Mouse (Mus musculus) heart, adult 9 months (tissue): ENCODE measurements at regions not wholly inside any gene's neighbourhood (a gene's known extent, or its start where the extent isn't known, plus 50 kb on each side); places are given as distances from the start of the nearest gene placed in this dataset.

ENCODE experiments used
- DNase-seq, 2 experiments: peaks; one replicate each; pipeline ENCODE4 v3.0.0; 2022; ENCODE audit warnings: low spot score in 2 of 2

DNA sequence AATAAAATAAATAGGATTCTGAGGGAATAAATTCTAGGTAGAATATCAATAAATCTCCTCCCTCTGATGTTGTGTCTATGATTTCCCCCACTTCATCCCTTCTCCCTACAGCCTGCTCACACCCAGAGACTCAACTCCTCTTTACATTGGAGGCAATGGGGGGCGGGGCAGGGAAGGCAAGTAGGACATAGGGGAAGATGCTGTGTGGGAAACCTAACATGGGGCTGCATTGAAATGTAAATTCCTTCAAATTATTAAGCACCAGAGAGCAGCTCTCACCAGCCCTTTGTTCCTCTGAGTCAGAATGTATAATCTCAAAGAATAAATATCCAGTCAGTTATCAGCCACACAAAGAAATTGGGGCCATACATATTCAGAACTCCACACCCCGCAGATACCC is 91.6 kb downstream of the Nuf2 start:
- no peak for DNase-seq

DNA sequence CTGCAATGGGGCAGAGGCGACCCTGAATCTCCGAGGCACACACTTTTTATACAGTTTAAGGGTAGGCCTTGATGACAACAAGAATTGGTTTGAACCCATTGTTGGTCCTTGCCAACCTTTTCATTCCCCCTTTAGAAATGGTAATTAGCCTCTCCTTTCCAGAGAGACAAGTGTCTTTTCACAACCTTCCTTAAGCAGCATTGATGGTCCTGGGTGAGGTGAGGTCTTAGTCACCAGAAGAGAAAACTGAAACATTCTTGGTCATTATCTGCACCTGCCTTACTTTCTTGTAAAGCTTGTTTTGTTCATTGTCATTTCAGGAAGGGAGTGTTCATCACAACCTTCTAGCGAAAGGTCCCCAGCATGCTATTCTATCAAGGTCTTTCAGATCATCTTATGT is 93.3 kb downstream of the Nuf2 start:
- no peak for DNase-seq

DNA sequence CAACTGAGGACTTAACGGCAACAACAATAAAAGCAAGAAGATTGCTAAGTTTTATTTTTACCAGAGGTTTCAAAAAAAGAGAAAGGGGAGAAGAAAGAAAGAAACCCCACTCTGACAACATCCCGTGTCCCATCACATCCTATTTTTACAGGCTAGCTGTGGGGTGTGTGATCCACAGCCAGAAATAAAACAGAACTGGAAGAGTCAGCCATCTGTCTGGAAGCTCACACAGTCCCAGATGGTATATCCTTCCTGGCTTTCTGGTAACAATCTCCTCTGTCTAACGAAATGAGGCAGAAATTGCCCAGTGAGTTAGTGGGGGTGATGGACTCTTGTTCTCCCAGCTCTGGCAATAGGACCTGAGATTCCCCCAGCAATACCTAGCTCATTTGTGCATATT is 108.9 kb downstream of the Nuf2 start:
- DNase-seq, result no peak

DNA sequence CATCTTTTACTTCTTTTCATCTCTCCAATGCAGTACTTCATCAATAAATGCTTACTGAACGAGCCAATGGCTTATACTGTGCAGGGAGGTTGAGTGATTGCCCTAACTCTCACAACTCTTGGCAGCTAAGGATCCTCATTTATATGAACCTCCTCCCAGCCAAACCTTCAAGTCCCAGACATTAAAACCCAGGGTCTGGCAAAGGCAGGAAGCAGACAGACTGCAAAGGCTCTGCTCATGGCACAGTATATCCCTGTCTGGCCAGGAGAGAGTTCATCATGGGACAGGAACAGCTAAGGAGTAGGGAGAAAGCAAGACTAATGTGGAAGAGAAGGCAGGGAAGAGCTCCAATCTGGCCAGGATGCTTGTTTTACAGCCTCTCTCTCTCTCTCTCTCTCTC is 109.6 kb downstream of the Nuf2 start:
- no peak for DNase-seq

DNA sequence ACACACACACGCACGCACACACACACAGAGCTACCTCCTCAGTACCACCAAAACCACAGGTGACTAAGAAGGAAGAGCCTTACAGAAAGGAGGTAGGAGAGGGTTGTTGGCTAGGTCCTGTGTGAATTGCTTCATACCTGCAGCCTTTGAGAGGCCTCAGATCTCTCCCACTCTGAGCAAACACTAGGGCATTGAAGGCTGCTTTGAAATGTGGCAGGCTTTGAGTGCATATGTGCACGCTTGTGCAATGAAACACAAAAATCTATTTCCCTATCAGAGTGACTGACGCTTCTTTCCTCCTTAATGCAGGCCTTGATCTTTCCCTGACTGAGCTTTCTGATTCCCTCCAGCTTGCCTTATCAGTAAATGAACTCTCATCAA is 112.6 kb downstream of the Nuf2 start:
- DNase-seq, result no peak

DNA sequence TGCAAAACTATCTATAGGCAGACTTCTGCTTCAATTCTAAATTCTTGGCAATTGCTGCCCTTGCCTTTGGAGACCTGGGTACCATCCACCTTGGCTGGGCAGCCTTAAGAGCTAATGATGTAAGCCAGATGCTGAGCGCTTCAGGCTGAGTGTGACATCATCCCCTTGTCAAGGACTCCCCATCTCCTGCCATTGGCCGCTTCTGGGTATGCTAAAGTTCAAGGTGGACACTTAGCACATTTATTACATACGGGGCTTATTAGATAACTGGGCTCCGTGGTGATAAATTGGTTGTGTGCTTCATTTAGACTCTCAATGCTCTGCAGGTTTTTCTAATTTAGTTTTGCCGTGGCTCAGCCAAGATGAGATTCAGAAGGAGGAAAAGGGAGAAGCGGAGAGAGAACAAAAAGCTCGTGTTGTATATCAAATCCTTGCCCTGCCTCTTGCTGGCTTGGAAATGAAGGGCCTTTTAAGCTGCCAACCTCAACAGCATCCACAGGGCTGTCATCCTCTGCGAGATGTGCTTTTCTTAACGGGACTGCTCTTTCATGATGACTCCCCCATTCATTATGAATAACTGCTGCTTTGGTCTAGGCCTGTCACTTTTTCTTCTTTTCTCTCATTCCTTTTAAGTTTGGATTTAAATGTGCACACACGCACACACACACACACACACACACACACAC is 113.1 kb downstream of the Nuf2 start:
- no peak for DNase-seq

DNA sequence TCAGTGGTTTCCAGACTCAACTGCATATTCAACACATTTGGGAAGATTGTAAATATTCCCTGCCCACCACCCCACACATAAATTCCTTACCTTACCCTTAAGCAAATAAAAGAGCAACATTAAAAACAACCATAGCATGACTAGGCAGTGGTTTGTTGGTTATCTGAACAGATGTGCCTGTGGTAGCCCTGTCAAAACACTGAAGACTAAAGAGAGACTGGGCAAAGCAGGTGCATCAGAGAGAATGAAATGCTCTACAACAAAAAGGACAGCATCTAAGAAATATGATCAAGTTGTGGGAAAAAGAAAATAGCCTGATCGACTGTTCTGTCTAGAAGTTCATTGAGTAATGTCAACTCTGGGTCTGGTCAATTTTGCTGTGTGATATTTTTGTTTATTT is 114.6 kb downstream of the Nuf2 start:
- no peak for DNase-seq

DNA sequence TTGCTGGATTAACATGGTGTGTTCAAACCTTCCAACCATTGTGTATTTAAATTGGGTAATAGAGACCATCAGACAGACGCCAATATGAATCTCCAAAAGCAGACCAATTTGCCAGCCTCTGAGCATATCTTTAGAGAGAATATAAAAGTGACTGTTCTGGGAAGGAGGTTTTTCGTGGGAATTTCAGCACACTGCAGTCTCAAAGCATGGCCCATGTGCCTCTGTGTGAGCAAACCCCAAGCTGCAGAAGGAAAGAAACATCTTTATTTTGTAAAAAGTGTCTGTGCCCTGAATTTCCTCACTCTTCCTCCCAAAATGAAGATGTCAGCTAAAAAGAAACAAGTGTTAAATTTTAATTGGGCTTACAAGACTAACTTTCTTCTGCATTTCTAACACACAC is 123.1 kb downstream of the Nuf2 start:
- DNase-seq, result no peak

DNA sequence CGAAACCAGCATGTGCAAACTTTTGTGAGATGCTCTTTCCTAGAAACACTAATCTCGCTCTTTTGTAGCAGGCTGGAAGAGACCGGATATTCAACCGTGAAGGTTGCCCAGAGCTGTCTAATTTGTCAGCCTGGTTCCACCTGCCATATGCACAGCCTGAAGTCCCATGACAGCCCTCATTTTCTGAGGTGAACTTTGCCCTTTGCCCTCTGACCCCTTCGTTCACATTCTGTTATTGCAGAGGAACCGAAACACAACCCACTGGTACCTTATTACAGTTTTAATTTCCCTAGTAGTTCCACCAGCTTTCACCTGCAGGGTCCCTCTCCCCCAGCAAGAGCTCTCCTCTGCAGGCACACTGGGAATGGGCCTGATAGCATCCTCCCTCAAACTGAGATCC is 130.4 kb downstream of the Nuf2 start:
- no peak for DNase-seq

DNA sequence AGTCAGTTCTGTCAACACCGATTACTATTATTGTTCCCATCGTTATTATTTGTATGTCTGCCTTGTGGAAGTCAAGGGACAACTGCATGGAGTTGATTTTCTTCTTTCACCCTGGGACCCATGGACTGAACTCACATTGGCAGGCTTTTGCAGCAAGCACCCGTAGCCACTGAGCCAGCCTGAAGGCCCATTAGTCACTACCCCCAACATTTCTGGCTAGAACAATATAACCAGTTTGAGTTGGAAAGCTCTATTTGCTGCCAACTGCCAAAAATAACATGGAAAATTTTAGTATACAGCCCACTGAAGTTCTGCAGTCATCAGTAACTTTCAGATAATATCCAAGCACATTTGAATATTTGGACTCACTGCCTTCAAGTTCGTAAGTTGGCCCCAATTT is 133.9 kb downstream of the Nuf2 start:
- DNase-seq, result peak; percentile 13 to 28

DNA sequence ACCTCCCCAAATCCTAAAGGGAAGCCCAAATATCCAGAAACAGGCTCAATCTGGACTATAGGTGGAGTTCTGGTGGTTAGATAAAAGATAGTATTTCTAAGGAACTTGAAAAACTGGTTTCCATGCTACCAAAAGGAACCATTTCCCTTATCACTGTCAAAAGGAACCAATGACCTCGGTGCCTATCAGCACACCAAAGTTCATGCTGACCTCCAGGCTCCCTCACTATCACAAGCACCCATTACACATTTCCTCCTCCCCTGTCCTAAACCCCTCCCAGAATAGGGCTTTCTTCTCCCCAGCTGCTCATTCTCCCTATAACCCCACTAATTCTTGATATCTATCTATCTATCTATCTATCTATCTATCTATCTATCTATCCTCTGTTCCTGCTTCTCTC is 144.2 kb downstream of the Nuf2 start:
- no peak for DNase-seq

DNA sequence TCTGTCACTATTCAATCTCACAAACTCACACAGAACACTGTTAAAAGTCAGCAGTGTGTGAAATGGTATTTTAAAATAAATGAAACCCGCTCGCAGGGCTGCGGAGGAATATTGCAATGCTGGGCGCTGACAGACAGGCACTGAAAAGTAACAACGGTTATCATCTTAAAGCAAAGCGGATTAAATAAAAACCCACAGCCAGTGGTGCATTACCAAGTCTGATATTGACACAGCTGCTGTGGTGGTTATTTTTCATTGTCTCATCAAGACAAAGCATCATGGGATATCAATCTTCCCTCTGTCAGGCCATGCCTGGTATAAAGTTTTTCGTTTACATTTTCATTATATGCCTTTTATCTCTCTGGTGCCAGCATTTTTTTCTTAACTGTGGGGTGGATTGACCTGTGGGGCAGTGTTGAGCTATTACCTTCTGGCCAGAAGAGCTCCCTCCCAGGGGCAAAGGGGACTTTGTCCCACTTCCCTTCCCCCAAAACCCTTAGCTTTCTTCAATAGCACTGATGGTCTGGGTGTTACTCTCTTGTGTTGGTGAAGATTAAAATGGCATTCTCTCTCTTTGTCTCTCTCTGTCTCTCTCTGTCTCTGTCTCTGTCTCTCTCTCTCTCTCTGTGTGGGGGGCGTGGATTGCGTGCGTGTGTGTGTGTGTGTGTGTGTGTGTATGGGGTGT is 145.4 kb downstream of the Nuf2 start:
- no peak for DNase-seq

DNA sequence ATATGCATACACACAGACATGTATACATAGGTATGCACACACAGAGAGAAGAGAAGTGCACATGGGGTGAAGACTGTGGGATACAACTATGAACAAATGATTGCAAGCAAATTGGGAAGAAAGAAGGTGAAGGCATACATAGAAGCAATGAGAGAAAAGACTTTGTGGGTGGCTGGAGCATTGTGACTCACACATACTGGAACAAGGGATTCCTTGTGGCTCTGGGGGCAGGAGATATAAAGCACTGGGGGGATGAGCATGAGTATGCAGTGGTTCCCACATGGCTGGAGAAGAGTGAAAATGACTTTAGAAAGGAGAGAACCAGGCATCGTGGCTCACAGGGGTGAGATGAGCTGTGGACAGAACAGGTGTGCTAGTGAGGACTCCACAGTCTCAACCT is 156.6 kb downstream of the Nuf2 start:
- DNase-seq, result no peak

DNA sequence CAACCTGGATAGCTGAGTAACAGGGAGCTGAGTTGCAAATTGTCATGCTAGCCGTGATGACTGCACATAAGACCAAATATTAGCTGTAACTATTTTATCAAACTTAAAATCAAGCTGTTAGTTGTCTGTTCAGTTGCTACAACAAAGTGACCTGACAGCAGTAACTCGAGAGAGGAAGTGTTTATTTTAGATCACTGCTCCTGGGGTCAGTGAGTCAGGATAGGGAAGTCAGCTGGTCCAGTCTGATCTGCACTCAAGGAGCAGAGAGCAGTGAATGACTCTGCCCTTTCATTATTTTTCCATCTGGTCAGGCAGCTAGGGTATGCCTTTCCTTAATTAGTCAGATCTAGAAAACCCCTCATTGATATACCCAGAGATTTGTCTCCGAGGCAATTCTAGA is 162.5 kb downstream of the Nuf2 start:
- peak in 1 of 2 experiments; percentile 34 for DNase-seq

DNA sequence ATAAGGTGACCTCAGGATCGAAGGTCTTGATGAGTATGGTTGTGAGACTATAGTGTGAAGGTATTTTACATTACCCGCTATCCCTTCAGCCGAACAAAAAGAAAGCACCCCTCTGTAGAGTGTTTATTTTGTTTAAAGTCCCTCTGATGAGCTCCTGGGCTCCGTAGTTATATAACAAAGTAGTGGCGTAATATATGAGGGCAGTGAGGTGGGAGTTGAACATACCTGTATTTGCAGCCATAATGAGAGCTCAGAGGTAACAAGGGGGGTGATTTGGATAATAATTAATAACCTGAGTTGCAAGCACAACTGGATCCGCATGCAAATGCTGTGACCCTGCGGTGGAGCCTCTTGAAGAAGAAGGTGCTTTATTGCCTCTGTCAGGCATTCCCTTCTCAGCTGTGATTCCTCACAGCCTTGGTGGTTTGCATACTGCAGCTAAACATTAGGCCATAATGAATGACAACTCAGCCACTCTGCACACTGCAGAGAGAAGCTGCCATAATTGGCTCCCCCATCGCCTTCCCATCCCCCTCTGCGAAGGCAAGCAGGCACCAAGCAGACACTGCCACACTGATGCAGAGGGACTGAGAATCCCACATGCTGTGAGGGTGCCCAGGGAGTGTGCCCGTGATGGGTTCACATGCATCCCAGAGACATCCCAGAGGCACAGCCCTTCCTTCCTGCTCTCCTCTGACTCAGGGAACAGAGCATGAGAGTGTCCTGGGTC is 163.3 kb downstream of the Nuf2 start:
- no peak for DNase-seq

DNA sequence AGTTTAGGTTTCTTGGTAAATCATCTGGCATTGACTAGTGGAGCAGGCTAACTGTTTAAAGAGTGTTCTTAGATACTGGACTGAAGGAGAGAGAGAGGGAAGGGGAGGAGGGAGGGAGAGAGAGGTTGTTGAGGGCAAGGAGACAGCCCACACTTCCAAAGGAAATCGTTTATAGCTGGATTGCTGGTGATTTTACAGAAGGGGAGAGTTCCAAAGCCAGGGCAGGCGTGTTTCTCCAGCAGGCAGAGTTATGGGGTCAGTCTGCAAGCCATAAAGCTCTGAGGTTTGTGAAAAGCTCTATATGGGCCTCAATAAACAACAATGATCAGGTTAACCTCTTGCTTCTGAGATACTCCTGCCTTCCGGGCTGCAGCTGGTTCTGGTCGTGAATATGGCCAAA is 163.9 kb downstream of the Nuf2 start:
- DNase-seq, result no peak

DNA sequence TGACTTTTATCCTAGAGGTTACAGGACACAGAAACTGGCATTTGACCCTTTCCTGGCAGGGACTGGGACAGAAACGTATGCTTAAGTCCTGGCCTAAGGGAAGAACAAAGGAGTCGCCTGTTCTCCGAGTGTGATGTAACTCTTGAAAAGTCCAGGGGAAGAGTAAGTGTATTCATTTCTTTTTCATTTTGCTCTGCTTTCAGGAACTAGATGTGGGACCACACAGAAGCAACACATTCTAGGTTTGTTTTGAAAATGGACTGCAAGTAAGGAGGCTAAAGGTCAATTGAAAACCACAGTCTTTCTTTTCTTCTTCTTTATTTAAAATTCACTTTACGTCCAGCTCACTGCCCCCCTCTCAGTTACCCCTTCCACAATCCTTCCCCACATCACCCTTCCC is 168.7 kb downstream of the Nuf2 start:
- no peak for DNase-seq

DNA sequence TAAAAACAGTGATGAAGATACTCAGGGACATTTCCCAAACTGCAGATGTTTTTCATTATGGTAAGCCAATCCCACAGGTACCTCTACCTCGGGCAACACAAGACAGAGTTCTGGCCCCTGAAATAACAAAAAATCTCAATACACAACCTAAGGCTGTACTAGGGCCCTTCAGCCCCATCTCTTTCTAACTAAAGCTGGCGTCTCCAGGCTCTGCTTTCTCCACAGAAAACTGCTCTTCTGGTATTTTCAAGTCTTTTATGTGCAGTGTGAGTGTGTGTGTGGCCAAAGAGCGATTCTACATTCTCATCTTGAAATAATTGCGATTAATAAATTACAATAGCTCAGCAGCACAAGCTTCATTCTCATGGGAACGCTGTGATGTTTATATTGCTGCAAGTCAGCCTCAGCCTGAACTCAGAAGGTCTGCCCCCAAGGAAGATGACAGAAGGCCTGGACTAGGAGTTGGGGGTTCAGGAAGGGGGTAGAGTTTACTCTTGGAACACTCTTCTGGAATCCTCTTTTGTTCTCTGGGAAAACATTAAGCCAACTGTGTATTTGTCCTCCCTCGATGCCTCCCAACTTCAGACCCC is 173.5 kb downstream of the Nuf2 start:
- DNase-seq, result no peak

DNA sequence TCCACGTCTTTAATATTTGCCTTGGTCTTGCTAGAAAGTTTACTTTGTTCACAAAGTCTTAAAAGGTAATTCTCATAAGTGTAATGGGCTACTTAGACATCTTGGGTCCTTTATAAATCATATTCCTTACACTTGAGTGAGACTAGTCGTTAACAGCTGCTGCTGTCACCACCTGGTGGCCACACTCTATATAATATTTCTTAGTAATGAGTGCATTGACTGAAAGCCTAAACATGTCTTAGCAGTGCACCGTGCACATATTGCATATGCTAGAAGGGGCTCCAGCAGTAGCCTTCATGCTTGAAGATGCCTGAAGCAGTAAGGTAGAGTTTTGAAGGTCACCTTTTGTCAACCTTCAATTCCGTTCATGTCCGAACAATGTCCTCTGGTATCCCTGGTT is 177.2 kb downstream of the Nuf2 start:
- DNase-seq, result no peak

DNA sequence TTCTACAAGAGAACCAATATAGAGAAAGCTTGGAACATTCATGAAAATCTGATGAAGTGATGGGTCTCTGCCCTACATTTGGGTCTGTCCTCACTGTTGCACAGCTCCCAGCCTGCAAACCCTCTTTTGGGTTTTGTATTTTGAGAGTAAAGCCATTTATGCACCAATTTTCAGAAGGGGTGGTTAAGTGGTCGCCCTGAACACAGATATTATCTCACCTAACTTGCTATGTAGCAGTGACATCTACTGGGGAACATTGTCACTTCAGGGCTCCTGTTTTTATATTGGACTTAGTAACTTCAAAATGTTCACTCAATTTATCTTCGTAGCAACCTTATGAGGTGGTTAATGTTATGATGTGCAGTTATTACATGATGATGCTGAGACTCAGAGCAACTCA is 183.6 kb downstream of the Nuf2 start:
- no peak for DNase-seq

DNA sequence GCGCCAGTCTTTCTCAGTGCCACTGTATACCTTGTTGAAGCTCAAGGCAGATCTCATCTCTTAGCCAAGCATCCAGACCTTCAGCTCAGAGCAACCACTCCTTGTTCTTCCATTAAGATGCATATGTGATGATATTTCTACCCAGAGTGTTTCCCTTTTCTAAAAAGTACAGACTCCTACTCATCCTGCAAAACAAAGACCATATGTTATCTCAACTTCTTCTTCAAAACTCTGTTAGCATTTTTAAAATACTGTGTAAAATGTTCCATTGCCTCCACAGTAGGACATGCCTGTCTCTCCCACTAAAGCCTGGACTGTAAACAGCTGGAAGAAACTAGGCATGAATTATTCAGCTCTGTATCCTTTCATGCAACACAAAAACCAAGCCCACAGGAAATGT is 184.4 kb downstream of the Nuf2 start:
- no peak for DNase-seq

DNA sequence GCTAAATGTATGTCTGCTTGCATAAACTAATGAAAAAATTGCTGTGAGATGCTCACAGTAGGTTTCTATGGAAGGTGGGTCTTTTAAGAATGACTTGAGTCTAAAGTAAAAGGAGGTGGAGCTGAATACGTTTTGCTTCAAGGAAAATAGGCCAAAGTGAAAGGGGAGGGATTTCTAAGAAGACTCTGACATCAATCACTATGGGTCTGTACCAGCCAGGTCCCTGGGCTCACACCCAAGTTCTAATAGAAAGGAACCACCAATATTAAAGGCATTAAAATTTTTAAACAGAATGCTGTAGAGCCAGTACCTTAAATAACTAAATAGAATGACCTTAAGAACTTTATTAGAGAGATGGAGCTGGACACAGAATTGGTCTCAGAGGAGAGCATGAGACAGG is 190.1 kb downstream of the Nuf2 start:
- no peak for DNase-seq

DNA sequence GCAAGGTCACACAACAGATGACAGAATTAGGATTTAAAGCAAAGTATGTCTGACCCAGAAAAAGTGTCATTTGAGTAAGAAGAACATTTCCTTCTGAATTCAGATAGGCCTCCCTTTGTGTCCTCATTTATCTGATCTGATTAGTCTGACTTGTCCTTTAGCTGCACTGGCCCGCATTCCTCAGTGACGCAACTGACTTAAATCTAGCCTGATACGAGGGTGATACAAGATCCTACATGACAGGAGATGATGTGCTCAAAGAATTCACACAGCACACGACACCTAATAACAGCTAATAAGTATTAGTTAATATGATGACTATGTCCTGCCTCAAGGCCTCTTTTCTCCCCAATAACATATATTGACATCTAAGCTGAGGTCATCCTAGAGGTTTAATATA is 192.8 kb downstream of the Nuf2 start:
- no peak for DNase-seq
